Mouse (Mus musculus) cortical plate, adult 2 months (tissue): ENCODE data around the gene Atad3a.

ENCODE experiments used
- CTCF ChIP-seq: fragments of 200-500 bp; IDR thresholded peaks from 2 replicates; pipeline ENCODE4 v1.5.1; 2011; ENCODE audit warnings: mild to moderate bottlenecking, control low read depth, low read length; ENCODE audit not compliant: insufficient read depth; ENCODE audit errors: extremely low read depth
- POLR2A ChIP-seq: fragments of 200-500 bp; IDR thresholded peaks from 2 replicates; pipeline ENCODE4 v1.6.1; 2011; ENCODE audit warnings: mild to moderate bottlenecking, low read length, control low read depth; ENCODE audit not compliant: insufficient read depth; ENCODE audit errors: extremely low read depth

GRCm38 (mm10) chr4:155791240-155791933, 30.5 kb upstream of the Atad3a start:
- TF ChIP-seq POLR2A, result no peak
- no peak for TF ChIP-seq CTCF
